Mouse (Mus musculus): Measurements from ENCODE around the gene Gna14.

The Gna14 gene

DNA sequence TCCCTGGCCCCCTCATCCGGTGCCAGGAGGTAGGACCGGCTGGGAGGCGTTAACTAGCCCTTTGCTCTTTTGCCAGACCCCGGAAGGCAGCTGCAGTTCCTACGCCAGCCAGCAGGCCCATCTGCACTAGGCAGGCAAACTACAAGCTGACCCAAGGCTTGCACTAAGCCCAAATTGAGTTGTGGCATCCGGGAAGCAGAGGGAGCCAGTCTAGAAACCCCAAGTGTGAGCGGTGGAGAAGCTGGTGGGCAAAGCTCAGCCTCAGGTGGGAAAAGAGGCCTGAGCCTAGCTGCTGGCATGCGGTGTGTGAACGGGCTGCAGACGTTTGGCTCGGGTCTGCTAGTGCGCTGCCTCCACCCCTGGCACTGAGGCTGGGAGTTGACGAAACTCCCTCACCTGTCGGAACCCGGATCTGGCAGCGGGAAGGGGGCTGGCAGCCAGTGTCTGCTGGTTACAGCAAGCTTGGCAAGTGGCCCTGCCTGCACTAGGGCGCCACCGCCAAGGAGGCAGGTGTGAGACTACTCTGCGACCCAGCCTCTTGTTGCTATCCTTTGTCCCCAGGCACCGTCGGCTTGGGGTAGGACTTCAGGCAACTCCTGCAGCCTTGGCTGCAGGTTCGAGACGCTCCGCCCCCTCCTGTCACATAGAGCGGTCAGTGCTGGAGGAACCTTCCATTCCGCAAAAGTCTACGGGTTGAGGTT is at the start of gene Gna14:
TSS of gene Gna14 (plus strand) at position 232 of the 701 bp plus-strand sequence.
- DNase-seq = peak; percentile 85

- DNase-seq = no peak
Measured at GRCm38 (mm10) chr19:16386514-16386913, 49.0 kb upstream of the Gna14 start.

DNA sequence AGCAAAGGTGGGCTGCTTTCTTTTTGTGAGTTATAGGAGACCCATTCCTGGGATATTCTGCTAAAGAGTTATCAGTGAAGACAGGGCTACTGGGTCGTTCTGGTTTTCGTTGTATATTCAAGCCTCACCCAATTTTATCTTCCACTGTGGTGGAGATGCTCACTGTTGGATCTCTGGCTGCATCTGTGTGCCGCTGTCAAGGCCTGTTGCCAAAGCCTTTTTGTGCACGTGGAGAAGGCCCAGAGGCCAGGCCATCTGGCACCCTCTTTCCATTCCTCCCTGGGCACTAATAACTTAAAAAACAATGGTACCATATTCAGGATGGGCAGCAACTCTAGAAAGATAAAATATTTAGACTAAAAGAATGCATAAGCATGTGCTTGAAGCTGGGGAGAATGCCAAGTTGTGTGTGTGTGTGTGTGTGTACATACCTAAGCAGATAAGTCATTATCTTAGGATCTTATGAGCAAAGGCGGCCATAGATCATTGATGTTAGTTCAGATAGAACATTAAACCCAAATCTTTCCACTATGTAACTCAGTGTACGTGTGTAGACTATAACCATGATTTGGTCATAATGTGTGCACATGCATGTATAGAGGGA is 45.3 kb upstream of the Gna14 start:
- no peak for DNase-seq

GRCm38 (mm10) chr19:16394381-16394780 is 41.2 kb upstream of the Gna14 start:
- DNase-seq = no peak

GRCm38 (mm10) chr19:16403101-16403500 is 32.5 kb upstream of the Gna14 start:
- DNase-seq = no peak

DNA sequence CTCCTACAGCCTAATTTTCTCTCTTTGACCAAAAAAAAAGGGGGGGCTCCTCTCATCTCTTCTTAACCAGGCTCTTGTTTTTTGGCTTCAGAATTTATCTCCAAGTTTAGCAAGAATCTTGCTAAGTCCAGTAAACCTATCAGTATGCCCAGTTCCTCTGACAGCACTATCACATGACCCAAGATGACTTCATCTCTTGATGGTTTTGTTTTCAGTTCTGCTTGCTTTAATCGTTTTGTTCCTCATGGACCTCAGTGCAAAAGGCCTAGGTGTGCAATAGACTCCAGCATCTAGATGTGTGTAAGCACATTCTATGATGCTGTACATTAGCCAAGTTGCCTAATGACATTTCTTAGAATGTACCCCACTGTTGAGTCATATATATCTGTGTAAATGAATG is 27.8 kb upstream of the Gna14 start:
- no peak for DNase-seq

DNA sequence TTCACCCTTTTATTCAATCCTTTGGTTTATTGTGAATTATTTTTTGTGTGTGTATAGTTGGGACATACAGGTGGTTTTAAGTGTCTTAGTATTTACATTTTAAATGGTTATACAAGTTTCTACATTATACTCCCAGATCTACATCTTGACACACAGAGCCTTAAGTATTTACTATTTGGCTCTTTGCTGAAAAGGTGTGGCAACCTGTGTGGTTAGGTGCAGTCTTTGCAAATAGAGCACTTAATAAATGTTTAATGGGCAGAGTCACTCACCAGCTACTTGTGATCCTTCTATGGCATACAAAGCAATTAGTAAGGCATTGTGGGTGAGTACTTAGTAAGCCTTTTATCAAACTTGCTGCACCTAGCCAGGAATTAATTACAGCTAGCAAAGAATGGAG is 24.3 kb upstream of the Gna14 start:
- no peak for DNase-seq

DNA sequence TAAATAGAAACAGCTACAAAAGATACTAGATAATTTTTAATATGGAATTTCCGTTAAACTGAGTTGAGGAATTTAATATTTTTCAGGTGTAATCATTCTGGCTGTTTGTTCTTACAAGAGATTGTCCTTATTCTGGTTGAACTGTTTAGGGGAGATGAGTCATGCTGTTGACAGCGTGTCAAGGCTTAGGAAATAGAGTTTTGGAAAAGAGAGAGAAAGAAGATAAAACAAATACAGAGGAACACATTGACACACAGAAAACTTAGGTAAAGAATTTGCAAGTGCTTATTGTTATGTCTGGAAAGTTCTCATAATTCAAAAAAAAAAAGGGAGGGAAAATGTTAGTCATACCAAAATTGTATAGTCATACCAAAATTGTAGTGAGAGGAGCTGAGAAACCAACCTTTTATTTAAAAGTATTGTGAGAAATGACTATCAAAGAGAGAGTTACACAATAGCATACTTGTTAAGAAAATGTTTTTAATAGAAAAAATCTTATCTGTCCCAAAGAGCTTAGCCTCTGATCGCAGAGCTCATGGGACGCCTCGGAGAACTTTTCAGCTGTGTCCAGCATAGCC is 17.4 kb upstream of the Gna14 start:
- no peak for DNase-seq

DNA sequence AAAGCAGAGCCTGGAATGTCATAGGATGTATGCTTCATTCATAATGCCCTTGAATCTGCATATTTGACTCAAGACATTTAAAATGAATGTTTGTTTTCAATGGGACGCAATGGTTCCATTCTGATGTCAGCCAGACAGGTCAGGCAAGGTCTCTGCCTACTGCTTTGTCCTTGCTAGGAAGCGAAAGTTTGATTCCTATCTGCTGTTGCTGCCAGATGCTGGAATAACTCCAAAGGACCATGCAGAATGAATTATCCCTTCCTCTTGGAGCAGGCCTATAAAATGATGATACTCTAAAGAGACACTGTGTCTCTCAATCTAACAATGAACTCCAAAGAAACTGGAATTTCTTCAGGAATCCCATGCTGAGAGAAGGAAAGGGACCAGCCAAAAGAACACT is 10.0 kb upstream of the Gna14 start:
- no peak for DNase-seq

DNA sequence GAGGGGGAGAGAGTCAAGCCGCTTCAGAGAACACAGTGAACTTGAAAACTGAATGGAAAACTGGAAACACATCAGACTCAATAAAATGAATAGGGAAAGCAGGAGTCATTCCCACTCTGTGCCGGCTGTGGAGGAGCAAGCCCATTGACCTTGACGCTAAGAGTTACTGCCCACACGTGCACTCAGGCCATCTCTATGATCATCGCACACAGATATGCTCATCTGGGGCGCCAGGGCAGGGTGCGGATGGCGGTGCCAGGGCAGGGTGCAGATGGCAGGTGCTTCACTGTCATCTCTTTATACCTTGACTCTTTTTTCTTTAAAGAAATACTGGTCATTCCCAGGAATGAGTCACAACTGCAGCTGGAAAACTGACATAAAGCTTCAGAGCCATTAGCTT is 4.2 kb upstream of the Gna14 start:
- DNase-seq = no peak

GRCm38 (mm10) chr19:16434879-16435278 is 683 bp upstream of the Gna14 start:
- peak; percentile 50 for DNase-seq

- peak; percentile 57 for DNase-seq
Measured at GRCm38 (mm10) chr19:16436335-16437169, 990 bp downstream of the Gna14 start.

- no peak for DNase-seq
Measured at GRCm38 (mm10) chr19:16437170-16437483, 1.6 kb downstream of the Gna14 start.

DNA sequence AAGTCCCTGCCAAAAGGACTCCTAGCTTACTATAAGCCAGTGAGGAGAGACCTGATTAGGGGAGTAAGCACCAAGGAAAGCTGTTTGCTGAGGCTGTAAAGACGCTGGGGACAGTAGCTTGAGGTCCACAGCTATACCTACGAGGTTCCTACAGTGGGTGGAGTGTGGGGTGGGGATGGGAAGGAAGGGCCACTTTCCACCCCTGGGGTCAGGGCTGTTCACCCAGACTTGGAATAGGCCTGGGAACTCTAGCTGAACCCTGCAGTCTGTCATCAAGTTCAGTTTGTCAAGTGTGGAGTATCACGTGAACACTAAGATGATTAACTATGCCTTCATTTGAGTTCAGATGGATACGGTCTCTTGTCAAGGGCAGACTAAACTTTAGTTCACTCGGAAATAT is 2.3 kb downstream of the Gna14 start:
- no peak for DNase-seq

GRCm38 (mm10) chr19:16439278-16439677 is 3.7 kb downstream of the Gna14 start:
- peak; percentile 59 for DNase-seq

GRCm38 (mm10) chr19:16439834-16440233 is 4.3 kb downstream of the Gna14 start:
- no peak for DNase-seq

DNA sequence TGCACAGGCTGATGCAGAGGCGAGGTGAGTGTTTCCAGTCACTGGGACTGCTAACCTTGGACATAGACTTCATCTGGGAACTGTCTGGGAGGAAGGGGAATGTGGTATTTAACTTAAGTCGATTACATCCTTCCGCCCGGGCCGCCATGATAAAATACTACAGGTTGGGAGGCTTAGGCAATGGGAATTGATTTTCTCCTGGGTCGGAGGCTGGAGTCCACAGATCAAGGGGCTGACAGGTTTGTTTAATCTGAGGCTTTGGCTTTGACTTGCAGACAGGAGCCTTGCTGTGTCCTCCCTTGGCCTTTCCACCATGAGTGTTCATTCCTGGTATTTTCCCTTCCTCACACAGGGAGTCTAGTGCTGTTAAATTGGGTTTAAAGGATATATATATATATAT is 5.8 kb downstream of the Gna14 start:
- DNase-seq = no peak

DNA sequence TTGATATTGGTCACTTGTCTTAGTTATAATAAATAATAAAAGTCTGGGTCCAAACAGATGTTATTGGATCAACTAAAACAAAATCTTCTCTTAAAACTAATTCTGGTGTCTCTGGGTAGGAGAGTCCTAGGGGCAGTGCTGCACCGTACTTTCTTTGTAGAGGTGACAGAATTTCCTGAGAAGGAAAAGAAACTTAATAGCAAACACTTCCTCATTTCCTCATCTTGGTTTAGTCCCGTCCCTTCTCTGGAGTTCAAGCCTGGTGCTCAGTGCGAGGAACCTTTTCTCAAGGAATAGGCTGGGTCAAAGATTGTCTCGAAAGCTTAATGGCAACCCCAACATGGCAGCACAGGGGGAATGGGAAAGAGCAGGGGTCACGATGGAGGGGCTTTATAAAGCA is 7.8 kb downstream of the Gna14 start:
- no peak for DNase-seq

DNA sequence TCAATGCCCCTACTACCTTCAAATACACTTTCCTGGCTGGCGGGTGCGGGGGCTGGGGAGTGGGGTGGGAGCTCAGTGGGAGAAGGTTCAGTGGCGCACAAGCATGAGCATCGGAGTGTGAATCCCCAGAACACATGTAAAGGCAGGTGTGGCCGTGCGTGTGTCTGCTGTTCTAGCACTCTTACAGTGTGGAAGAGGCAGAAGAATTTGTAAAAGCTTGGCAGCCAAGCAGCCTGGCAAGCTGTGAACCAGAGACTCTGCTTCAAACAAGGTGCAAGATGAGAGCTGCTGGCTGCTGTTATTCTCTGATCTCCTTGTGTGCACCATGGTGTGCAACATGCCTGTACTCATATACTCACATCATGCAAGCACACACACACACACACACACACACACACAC is 11.1 kb downstream of the Gna14 start:
- no peak for DNase-seq

GRCm38 (mm10) chr19:16447832-16448621 is 12.5 kb downstream of the Gna14 start:
- DNase-seq = no peak

- no peak for DNase-seq
Measured at GRCm38 (mm10) chr19:16448796-16449195, 13.2 kb downstream of the Gna14 start.

GRCm38 (mm10) chr19:16450824-16451223 is 15.3 kb downstream of the Gna14 start:
- DNase-seq = no peak

GRCm38 (mm10) chr19:16456181-16456580 is 20.6 kb downstream of the Gna14 start:
- no peak for DNase-seq

All from retina, postnatal 1 day (tissue).